Mouse (Mus musculus): ENCODE measurements around the gene Ms4a15.

- TF ChIP-seq CTCF (IDR thresholded peaks at IDR 0.05) (no peak; the same call in 1 of the 2 replicates), EP300 (IDR thresholded peaks at IDR 0.05; ENCODE audit: insufficient read depth, low read depth, low read length) (no peak), POLR2A (IDR thresholded peaks at IDR 0.05; ENCODE audit: insufficient read depth, low read depth, low read length) (no peak)
Measured at GRCm38 (mm10) chr19:10936077-10936476, 57.0 kb downstream of the Ms4a15 start.

Measured in heart, adult 2 months (tissue).